In genomic region chr7:34233909-34234609, GRCm38 (mm10) we compare ENCODE assay signal across 1 mouse cellular context.
TF ChIP-seq lines count a peak whose summit lies in the region.

No protein-coding gene starts in this region.

TF ChIP-seq in MEL, 35 proteins besides CTCF, POLR2A, EP300 and RAD21 (continued from another document):
- TF ChIP-seq NRF1 (IDR thresholded peaks at IDR 0.05; ENCODE audit: insufficient read depth, low read depth, low read length, poor library complexity, severe bottlenecking) = peak; percentile 91
- TF ChIP-seq USF1 (IDR thresholded peaks at IDR 0.05; ENCODE audit: low read depth, low read length) = peak; percentile 62
- TF ChIP-seq ETS1 (IDR thresholded peaks at IDR 0.05; ENCODE audit: low read depth, low read length) = peak; percentile 74
- TF ChIP-seq KAT2A (conservative IDR thresholded peaks at IDR 0.05; ENCODE audit: low read depth, low read length) = no peak
- TF ChIP-seq E2F4 (IDR thresholded peaks at IDR 0.05; ENCODE audit: borderline replicate concordance, low read depth, low read length) = no peak
- peak; percentile 92 for TF ChIP-seq MXI1 (IDR thresholded peaks at IDR 0.05; ENCODE audit: low read depth, low read length)
- TF ChIP-seq ZC3H11A (IDR thresholded peaks at IDR 0.05; ENCODE audit: low read depth, low read length) = no peak
- peak; percentile 83 for TF ChIP-seq SIN3A (IDR thresholded peaks at IDR 0.05; ENCODE audit: low read length)
- peak; percentile 78 for TF ChIP-seq NELFE (IDR thresholded peaks at IDR 0.05; ENCODE audit: low read depth, low read length)
- peak; percentile 72 for TF ChIP-seq HCFC1 (IDR thresholded peaks at IDR 0.05; ENCODE audit: low read depth, low read length)
